Mouse (Mus musculus) left cerebral cortex, postnatal 25 days (tissue): Measurements from ENCODE around the gene Zswim7. TPM values are rescaled to one million over a fixed set of nuclear protein-coding genes. Genes with fewer than 3 reads are reported as not detected.
A peak's percentile ranks its signal among the peaks of the same experiment; 100 is the strongest.
"Not testable (repeated sequence)": the region's sequence is repeated elsewhere in the genome, so short reads cannot be mapped to it uniquely, and the experiment has no call there.

Experiments
- DNase-seq, 2 experiments: peaks; one replicate each; pipeline ENCODE4 v3.0.0; 2022; ENCODE audit warnings: low spot score in 2 of 2, mixed read lengths in 1 of 2
- intact Hi-C: fragments of 180-260 bp; cut with DNase I; formaldehyde crosslinking; loops from one replicate; pipeline ENCODE4 v1.15.1; 2025
- total RNA-seq, 2 experiments: library from RNA; stranded (reverse); gene quantifications; 2 replicates each; pipeline ENCODE4 v1.2.3; 2021

The Zswim7 gene
- 10 to 100 TPM; 15.3 to 16.9 TPM for total RNA-seq

GRCm38 (mm10) chr11:62280675-62281600 is at the start of gene Zswim7, which contains the start of gene Ttc19:
TSS of gene Zswim7 (minus strand) at chr11:62281375.
TSS of gene Ttc19 (plus strand) at chr11:62281473.
- intact Hi-C loops: loop anchor here (1.0 to 2.0 kb wide), 3 partner anchors 154 to 332 kb away; no protein-coding TSS in a partner anchor
- DNase-seq: peak; percentile 92 to 94

- intact Hi-C loops: no loop called here
- no peak for DNase-seq
Measured at GRCm38 (mm10) chr11:62323659-62324058, 42.5 kb upstream of the Zswim7 start.

GRCm38 (mm10) chr11:62320097-62320496 is 38.9 kb upstream of the Zswim7 start:
- intact Hi-C loops: no loop called here
- no peak for DNase-seq

- intact Hi-C loops: no loop called here
- DNase-seq: peak; percentile 75 to 90
Measured at GRCm38 (mm10) chr11:62317746-62318145, 36.6 kb upstream of the Zswim7 start.

- intact Hi-C loops: no loop called here
Measured at GRCm38 (mm10) chr11:62314984-62315383, 33.8 kb upstream of the Zswim7 start.

GRCm38 (mm10) chr11:62309296-62309695 is 28.1 kb upstream of the Zswim7 start:
- no peak for DNase-seq
- intact Hi-C loops: no loop called here

More at GRCm38 (mm10) chr11:62314984-62315383, 33.8 kb upstream of the Zswim7 start:
- no peak for DNase-seq

DNA sequence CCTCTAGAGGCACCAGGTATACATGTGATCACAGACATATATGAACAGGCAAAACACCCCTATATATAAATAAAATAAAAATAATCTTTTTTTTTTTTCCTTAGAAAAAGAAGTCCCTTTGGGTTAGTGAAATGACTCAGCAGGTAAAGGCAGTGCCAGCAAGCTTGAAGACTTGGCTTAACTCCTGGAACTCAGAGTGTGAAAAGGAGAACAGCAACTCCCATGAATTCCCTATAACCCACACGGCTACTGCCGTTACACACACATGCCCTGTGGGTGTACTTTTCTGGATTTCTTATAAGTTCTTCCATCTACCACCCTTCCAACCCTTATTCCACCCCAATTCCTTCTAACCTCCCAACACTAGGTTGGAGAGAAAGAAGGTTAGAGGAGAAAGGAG is 24.7 kb upstream of the Zswim7 start:
- DNase-seq: peak in 1 of 2 experiments; percentile 83
- intact Hi-C loops: no loop called here

DNA sequence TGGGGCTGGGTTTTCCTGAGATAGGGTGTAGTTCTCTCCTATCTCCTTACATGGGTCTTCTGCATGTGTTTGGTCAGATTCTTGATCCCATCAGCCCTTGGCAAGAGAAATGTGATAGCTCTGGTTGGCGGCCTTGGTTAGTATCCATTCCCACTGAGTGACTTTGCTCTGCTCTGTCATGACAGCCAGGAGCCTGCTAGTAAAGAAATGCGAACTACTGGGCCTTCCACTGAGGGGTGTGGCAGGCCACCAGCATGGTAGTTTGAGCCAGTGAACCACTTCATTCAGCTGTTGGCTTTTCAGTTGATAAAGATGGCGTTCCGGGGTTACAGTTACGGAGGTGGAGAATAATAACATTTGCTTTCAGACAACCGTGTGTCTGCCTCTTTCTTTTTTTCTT is 17.7 kb upstream of the Zswim7 start:
- DNase-seq: no peak
- intact Hi-C loops: no loop called here

- intact Hi-C loops: no loop called here
- no peak for DNase-seq
Measured at GRCm38 (mm10) chr11:62294121-62294520, 12.9 kb upstream of the Zswim7 start.

GRCm38 (mm10) chr11:62287700-62288099 is 6.5 kb upstream of the Zswim7 start:
- intact Hi-C loops: no loop called here
- DNase-seq: no peak

GRCm38 (mm10) chr11:62285020-62285419 is 3.8 kb upstream of the Zswim7 start:
- intact Hi-C loops: no loop called here
- no peak for DNase-seq

DNA sequence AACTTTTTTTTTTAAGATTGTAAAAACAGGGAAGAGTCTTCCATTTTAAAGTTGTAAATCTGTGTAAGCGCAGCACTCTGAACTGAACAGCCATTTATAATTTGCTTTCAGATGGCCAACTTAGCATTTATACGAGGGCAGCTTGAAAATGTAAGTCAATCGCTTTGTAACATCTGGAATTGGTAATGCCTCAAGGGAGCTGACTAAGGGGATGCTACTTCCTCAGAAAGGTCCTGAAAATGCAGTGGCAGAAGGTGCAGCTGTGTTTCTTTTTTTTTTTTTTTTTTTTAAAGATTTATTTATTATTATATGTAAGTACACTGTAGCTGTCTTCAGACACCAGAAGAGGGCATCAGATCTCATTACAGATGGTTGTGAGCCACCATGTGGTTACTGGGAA is 2.8 kb upstream of the Zswim7 start:
- DNase-seq, intact Hi-C loops: not testable (repeated sequence)

- DNase-seq: no peak
- intact Hi-C loops: loop anchor here (2.0 kb wide), 1 partner anchor 333 kb away; no protein-coding TSS in a partner anchor
Measured at GRCm38 (mm10) chr11:62281601-62281997, 424 bp upstream of the Zswim7 start.

GRCm38 (mm10) chr11:62278027-62278426 is 3.1 kb downstream of the Zswim7 start:
- peak; percentile 27 to 31 for DNase-seq
- intact Hi-C loops: no loop called here

DNA sequence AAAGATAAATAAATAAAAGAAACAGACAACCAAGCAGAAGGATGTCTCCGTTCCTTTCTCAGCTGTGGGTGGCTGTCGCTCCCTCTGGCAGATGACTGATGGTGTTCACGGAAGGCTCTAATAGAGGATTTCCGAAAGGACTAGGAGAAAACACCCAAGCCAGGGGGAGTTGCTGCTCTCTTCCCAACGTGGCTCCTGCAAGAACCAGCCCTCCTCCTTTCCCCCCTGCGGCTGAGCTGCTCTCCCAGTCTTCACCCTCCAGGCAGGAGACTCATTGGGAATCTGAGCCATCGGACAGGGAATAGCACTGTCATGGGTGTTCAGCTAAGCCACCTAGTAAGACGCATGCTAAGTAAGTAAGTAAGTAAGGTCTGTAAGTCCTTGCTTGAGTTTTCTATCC is 4.1 kb downstream of the Zswim7 start:
- intact Hi-C loops: no loop called here

GRCm38 (mm10) chr11:62270851-62271250 is 10.3 kb downstream of the Zswim7 start:
- no peak for DNase-seq
- intact Hi-C loops: no loop called here

More for the DNA sequence above, 4.1 kb downstream of the Zswim7 start:
- no peak for DNase-seq

DNA sequence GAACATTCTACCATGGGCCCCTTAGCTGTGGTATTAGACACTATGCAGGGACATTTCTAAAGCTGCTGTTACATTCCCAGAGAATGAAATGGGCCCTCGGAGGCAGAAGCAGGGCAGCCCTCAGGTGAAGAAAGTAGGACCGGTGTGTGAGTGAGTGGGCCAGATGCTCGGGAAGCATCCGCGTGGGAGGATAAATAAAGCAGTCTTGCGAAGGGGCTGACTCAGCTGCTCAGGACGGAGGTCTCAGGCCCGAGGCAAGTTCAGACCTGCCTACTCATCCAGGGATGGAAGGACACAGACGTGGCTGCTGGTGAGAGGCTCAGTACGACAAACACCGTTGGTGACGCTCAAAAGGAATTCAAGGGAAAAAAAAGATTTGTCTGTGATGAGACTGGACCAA is 12.1 kb downstream of the Zswim7 start:
- intact Hi-C loops: loop anchor here (5.0 kb wide), 1 partner anchor 67 kb away; no protein-coding TSS in a partner anchor
- no peak for DNase-seq

DNA sequence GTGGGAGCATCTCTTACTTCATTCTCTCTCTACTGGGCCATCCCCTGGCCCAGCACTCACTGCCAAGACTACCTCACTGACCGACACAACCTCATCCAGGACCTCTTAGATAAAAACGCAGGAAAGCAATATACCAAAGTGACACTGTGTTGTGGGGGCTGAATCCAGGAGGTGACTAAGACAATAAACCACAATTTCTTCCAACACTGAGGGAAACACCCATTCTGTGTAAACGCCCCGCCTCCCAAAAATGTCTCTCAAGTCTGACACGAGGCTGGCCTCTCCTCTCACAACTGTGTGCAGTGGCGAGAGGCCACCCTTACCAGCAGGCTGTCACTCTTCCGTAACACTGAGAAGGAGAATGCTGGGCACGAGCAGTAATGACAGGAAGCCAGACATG is 12.8 kb downstream of the Zswim7 start:
- DNase-seq: no peak
- intact Hi-C loops: loop anchor here (5.0 kb wide), 1 partner anchor 66 kb away; no protein-coding TSS in a partner anchor

- no peak for DNase-seq
- intact Hi-C loops: loop anchor here (5.0 kb wide), 1 partner anchor 64 kb away; no protein-coding TSS in a partner anchor
Measured at GRCm38 (mm10) chr11:62266466-62267214, 14.5 kb downstream of the Zswim7 start.

- intact Hi-C loops: loop anchor here (5.0 kb wide), 1 partner anchor 63 kb away; no protein-coding TSS in a partner anchor
- no peak for DNase-seq
Measured at GRCm38 (mm10) chr11:62265642-62266041, 15.5 kb downstream of the Zswim7 start.
